Mouse (Mus musculus) kidney, postnatal 10 days (tissue): ENCODE results near the gene Gm10408.
"Not testable (repeated sequence)": the region's sequence is repeated elsewhere in the genome, so short reads cannot be mapped to it uniquely, and the experiment has no call there.

ENCODE experiments used
- DNase-seq: peaks from one replicate; pipeline ENCODE4 v3.0.0; 2021; ENCODE audit warnings: mixed read lengths

Gm10408 gene

DNA sequence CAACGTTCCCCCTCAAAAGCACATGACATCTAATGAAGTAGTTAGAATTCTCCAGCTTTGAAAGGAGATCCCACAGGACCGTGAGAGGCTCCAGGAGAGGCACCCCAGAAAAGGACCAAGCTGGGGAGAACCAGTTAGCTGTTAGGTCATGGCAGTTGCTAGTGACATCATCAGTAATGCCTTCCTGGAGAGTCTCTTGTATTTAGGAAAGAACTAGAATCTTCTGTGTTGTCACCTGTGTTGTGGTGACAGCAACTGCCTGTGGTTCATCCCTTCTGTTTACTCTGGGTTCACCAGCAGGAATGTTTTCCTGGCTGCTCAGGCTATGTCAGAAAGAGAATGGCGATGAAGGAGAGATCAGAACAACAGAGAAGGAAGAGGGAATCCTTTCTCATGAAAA, at the start of gene Gm10408:
Gene Gm10408, plus strand, starts transcription at position 301 of the 400 bp plus-strand sequence.
- DNase-seq: not testable (repeated sequence)

DNA sequence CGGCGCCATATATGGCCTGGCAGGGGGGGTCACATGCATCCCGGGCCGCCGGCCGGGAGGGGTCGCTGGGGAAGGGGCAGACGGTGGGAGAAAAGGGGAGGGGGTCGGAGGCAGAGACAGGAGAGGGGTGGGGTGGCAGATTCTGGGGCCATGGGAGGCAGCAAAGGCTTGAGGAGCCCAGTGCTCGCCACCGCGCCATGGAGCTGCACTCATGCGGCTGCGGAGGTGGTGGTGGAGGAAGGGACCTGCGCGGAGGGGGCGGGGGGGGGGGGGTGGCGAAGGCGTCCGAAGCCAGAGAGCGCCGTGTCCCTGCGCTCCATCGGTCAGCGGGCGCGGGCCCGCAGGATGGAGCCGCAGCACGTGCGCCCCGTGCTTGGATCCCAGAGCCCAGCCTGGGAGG, 36.9 kb upstream of the Gm10408 start, which contains the start of gene Gm10409:
Gene Gm10409, plus strand, starts transcription at position 301 of the 400 bp plus-strand sequence.
- not testable (repeated sequence) for DNase-seq

DNA sequence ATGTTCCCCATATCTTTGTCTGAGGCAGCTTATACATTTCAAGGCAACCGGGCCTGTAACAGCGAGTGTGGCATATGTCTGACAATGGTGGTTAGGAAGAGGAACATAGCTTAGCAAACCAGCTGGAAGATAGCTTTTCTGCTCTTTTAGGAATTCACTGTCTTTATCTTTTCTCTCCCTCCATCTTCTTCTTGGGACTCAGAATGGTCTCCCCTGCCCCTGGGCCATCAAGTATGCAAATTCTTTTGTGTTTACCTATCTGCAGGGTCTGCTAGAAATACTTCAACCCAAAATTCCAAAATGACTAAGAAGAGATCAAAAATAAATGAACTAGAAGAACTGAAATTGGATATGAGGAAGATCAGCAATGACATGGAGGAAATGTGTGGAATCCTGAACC, 21.4 kb upstream of the Gm10408 start, which contains the start of gene Gm3005:
Gene Gm3005, plus strand, starts transcription at position 301 of the 400 bp plus-strand sequence.
- not testable (repeated sequence) for DNase-seq
